Mouse (Mus musculus): ENCODE results near the gene Nptx2.

- no peak for TF ChIP-seq CTCF (IDR thresholded peaks at IDR 0.05; ENCODE audit: low read depth, low read length)
- TF ChIP-seq POLR2A (IDR thresholded peaks at IDR 0.05; ENCODE audit: borderline replicate concordance, low read depth, low read length) = no peak
Measured at GRCm38 (mm10) chr5:144547333-144547878, 1.7 kb downstream of the Nptx2 start.

All from bone marrow macrophage, adult 2 months (primary cell).